Mouse (Mus musculus): ENCODE data around the gene Grtp1. TPM values are rescaled to one million over a fixed set of nuclear protein-coding genes. Genes with fewer than 3 reads are reported as not detected.
A peak's percentile ranks its signal among the peaks of the same experiment; 100 is the strongest.

Grtp1 gene
- total RNA-seq (2021) = 10 to 100 TPM; 10.8 to 13.1 TPM
- long read RNA-seq, experiment 1, partial matches to known transcripts = 1 of 20 reads
- long read RNA-seq, experiment 1, other reads (novel, unspliced or antisense) = 17 of 20 reads
- long read RNA-seq, experiment 2, partial matches to known transcripts = 4 of 27 reads
- long read RNA-seq, experiment 2, other reads (novel, unspliced or antisense) = 20 of 27 reads

DNA sequence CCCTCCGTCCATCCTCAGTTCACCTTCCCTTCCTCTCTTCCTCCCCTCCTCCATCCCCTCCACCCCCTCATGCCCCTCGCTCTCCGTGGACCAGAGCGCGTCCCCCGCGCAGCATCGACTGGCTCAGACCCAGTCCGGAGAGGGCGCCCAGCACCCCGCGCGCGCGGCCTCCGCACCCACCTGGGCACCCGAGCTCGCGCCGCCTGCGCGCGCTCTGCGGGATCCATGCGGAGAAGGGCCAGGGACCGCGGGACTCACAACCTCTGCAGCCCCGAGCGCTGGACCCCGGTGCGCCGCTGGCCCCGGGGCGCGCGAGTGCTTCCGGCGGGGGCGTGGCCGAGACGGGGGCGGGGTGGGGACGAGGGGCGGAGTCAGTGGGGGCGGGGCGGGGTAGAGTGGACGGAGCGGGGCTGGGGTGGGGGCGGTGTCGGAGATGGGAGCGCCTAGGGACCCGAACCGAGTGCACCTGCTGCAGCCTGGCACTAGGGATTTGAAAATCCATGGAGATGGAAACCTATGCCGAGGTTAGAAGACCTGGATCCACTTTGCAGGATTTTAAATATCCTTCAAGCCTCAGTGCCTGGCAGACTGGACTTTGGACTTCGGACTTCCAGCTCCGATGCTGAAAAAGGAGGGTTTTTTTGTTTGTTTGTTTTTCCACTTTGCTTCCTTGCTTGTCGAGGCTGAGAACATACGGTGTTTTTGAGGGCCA, at the start of gene Grtp1:
TSS of gene Grtp1 (minus strand) at position 320 of the 712 bp plus-strand sequence.
- DNase-seq = peak in 1 of 2 experiments; percentile 44
- intact Hi-C loops (cut with DNase I) = loop anchor here (5.0 to 10.0 kb wide), 2 partner anchors 46 to 223 kb away; partner anchors contain the start of gene Lamp1

DNA sequence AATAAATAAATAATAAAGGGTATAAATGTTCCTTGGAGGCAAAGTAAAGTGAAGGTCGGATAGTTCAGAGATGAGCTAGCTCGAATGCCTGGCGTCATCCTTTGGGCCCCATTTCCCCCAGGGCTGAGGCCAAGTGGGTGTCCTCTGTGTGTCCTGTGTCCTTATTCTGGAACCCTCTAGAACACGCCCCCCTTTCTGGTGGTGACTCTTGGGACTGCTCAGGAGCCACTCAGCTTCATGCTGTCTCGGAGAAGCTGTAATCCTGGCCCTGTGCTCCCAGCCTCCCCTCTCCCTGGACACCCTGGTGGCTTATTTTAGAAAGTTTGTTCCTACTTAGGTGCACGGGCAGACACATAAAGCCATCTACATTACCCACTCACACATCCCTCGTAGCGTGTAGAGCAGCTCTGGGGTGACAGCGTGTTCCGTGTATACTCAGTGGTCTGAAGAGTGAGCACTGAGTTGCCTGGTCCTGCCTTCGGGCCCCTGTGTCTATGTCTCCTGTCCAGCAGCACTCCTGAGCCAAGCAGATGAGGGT, 44.0 kb upstream of the Grtp1 start:
- DNase-seq = no peak
- intact Hi-C loops (cut with DNase I) = no loop called here

- intact Hi-C loops (cut with DNase I) = no loop called here
- DNase-seq = no peak
Observed at GRCm38 (mm10) chr8:13242985-13243870, 42.8 kb upstream of the Grtp1 start.

GRCm38 (mm10) chr8:13240691-13241090, 40.3 kb upstream of the Grtp1 start:
- DNase-seq = no peak
- intact Hi-C loops (cut with DNase I) = no loop called here

DNA sequence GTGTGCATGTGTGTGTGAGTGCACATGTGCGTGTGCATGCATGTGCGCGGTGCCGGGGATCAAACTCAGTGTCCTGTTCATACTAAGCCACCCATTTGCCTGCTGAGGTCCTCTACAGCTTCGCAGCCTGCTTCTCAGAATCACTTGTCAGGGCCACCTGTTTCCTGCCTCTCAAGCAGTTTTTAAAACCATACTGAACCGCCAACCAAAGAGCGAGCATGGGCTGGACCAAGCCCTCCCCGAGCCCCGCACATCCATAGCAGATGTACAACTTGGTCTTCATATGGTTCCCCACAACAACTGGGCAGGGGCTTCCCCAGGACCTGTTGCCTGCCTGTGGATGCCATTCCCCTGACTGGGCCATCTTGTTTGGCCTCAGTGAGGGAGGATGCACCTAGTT, 39.6 kb upstream of the Grtp1 start:
- no peak for DNase-seq
- intact Hi-C loops (cut with DNase I) = no loop called here

- no peak for DNase-seq
- intact Hi-C loops (cut with DNase I) = no loop called here
Observed at GRCm38 (mm10) chr8:13234803-13235202, 34.4 kb upstream of the Grtp1 start.

DNA sequence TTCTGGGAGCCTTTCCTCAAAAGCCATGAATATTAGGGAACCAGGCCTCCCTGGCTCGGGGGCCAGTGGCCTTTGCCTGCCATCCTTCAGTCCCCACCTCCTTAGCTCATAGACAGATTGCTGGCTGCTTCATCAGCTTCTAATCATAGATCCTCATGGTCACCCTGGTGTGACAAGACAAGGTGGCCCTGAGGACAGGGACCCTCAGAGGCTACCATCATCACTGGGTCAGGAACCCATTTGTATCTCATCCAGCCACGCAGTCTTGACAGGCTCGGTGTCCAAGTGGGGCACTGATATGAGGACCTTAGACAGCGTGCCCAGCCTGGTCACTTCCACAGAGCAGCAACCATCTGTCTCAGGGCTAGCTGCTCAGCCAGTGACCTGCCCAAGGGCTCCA, 30.1 kb upstream of the Grtp1 start:
- no peak for DNase-seq
- intact Hi-C loops (cut with DNase I) = no loop called here

DNA sequence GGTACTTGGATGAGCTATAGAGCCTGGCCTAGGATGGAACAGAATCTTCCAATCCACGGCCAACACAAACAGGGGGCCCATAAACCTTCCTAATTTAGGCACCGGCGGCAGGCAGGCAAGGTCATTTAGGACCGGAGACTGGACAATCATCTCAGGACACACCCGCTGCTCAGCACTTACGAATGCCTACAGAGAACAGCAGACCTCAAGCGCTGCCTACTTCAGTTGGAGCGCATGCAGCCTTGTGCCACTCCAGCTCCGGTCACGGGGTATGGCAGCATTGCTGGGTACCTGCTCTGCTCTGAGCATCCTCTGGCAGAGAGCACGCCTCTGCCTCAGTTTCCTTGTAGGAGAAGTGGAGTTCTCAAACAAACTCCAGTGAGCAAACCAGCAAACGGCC, 29.4 kb upstream of the Grtp1 start:
- intact Hi-C loops (cut with DNase I) = loop anchor here (10.0 kb wide), 1 partner anchor 255 kb away; no protein-coding TSS in a partner anchor
- DNase-seq = no peak

GRCm38 (mm10) chr8:13228923-13229610, 28.6 kb upstream of the Grtp1 start:
- intact Hi-C loops (cut with DNase I) = loop anchor here (10.0 kb wide), 1 partner anchor 254 kb away; no protein-coding TSS in a partner anchor
- no peak for DNase-seq

GRCm38 (mm10) chr8:13227184-13227583, 26.8 kb upstream of the Grtp1 start:
- intact Hi-C loops (cut with DNase I) = loop anchor here (10.0 kb wide), 1 partner anchor 252 kb away; no protein-coding TSS in a partner anchor
- no peak for DNase-seq

- intact Hi-C loops (cut with DNase I) = loop anchor here (10.0 kb wide), 1 partner anchor 251 kb away; no protein-coding TSS in a partner anchor
- no peak for DNase-seq
Observed at GRCm38 (mm10) chr8:13226288-13226687, 25.9 kb upstream of the Grtp1 start.

DNA sequence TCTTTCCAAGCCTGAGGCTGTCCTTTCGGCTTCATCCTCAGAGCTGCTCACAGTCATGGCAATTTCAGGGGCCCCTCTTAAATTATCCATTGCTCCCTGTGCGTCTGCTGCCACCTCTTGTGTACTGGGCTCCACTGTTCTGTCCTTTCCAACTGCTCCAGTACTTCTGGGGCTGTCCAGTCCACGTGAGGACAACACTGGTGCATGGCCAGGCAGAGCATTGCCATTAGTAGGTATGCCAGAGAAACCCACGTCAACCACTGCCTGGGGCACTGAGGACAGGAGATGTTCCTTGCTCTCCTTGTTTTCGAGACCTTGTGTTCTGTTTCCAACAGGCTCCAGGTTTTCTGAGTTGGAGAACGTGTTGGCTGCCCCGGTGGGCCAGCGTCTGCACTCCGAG, 24.0 kb upstream of the Grtp1 start:
- intact Hi-C loops (cut with DNase I) = loop anchor here (10.0 kb wide), 1 partner anchor 250 kb away; no protein-coding TSS in a partner anchor
- DNase-seq = no peak

DNA sequence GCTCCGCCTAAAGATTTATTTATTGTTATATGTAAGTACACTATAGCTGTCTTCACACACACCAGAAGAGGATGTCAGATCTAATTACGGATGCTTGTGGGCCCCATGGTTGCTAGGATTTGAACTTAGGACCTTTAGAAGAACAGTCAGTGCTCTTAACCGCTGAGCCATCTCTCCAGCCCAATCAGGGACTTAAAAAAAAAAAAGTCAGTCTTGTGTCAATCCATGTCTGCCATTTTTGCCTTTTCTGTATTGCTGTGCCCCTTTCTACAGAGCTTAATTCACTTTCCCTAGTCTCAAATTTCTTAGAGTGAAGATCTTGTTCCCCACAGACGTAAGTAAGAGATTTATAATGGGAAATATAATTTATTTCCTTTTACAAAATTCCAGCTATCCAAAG, 18.0 kb upstream of the Grtp1 start:
- no peak for DNase-seq
- intact Hi-C loops (cut with DNase I) = no loop called here

GRCm38 (mm10) chr8:13217986-13218385, 17.6 kb upstream of the Grtp1 start:
- DNase-seq = no peak
- intact Hi-C loops (cut with DNase I) = no loop called here

DNA sequence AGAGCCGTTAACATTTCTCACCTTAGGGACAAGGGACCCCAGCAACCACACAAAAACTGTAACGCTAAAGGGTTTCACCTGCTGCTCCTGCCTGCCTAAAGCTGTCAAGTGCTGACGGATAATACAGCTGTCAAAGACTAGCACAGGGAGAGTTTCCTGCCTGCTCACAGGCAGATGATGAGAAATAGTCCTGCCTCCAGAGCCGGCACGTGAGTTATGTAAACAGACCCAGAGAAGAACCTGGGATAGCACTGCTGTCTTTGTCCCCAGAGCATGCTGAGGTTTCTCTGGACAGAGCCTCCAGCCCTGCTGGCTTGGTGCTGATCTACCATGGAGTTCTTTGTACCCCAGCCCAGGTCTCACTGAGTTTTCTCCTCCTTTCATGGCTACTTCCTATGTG, 16.7 kb upstream of the Grtp1 start:
- DNase-seq = no peak
- intact Hi-C loops (cut with DNase I) = no loop called here

- no peak for DNase-seq
- intact Hi-C loops (cut with DNase I) = no loop called here
Observed at GRCm38 (mm10) chr8:13216386-13216785, 16.0 kb upstream of the Grtp1 start.

- intact Hi-C loops (cut with DNase I) = loop anchor here (2.0 to 5.0 kb wide), 2 partner anchors 41 to 106 kb away; partner anchors contain the start of genes Adprhl1, Cul4a and Pcid2
- peak; percentile 87 to 95 for DNase-seq
Observed at GRCm38 (mm10) chr8:13213479-13214268, 13.3 kb upstream of the Grtp1 start.

GRCm38 (mm10) chr8:13209770-13210169, 9.3 kb upstream of the Grtp1 start:
- peak in 1 of 2 experiments; percentile 38 for DNase-seq
- intact Hi-C loops (cut with DNase I) = loop anchor here (5.0 to 10.0 kb wide), 4 partner anchors 37 to 102 kb away; partner anchors contain the start of genes Cul4a, Lamp1 and Pcid2

All from gastrocnemius, postnatal 36 days (tissue).